Mouse (Mus musculus) forebrain, embryonic 14.5 days (tissue): ENCODE measurements around the gene Tmem132c. TPM values are rescaled to one million over a fixed set of nuclear protein-coding genes. Genes with fewer than 3 reads are reported as not detected.

ENCODE experiments used
- ATAC-seq: fragments of 200-750 bp; cut with Nextera tagmentation; 2 replicates; pipeline ENCODE4 v1.8.0; 2017; ENCODE audit warnings: mild to moderate bottlenecking, moderate library complexity
- DNase-seq: peaks from one replicate; pipeline ENCODE4 v3.0.0-alpha.2; 2015; ENCODE audit warnings: low spot score
- H3K27ac ChIP-seq: fragments of 300-500 bp; sonication (generic); 2 replicates; pipeline ENCODE4 v1.5.1; 2014; ENCODE audit warnings: low read depth, mild to moderate bottlenecking, control low read depth, low read length, moderate library complexity
- H3K27me3 ChIP-seq: fragments of 300-500 bp; sonication (generic); replicated peaks from 2 replicates; pipeline ENCODE4 v1.6.1; 2014; ENCODE audit warnings: low read length, control low read depth, mixed read lengths; ENCODE audit not compliant: control insufficient read depth, insufficient read depth
- H3K36me3 ChIP-seq: fragments of 300-500 bp; sonication (generic); 2 replicates; pipeline ENCODE4 v1.6.1; 2014; ENCODE audit warnings: low read length, control low read depth; ENCODE audit not compliant: control insufficient read depth, insufficient read depth
- H3K4me1 ChIP-seq: fragments of 300-500 bp; sonication (generic); 2 replicates; pipeline ENCODE4 v1.6.1; 2014; ENCODE audit warnings: antibody characterized with exemption, low read length, control low read depth; ENCODE audit not compliant: control insufficient read depth, insufficient read depth
- H3K4me2 ChIP-seq: fragments of 300-500 bp; sonication (generic); 2 replicates; pipeline ENCODE4 v1.6.1; 2014; ENCODE audit warnings: mild to moderate bottlenecking, control low read depth, low read length
- H3K4me3 ChIP-seq: fragments of 300-500 bp; sonication (generic); 2 replicates; pipeline ENCODE4 v1.5.1; 2014; ENCODE audit warnings: low read depth, low read length, control low read depth
- H3K9ac ChIP-seq: fragments of 300-500 bp; sonication (generic); 2 replicates; pipeline ENCODE4 v1.6.1; 2014; ENCODE audit warnings: mild to moderate bottlenecking, low read length, control low read depth, moderate library complexity
- H3K9me3 ChIP-seq: fragments of 300-500 bp; sonication (generic); replicated peaks from 2 replicates; pipeline ENCODE4 v1.6.1; 2016; ENCODE audit warnings: low read length, control low read depth, mixed read lengths; ENCODE audit not compliant: control insufficient read depth
- WGBS: fragments of 180-500 bp; shearing (Covaris S2); extraction: QIAGEN DNeasy Blood & Tissue Kit; methylation state at CpG from one replicate; pipeline ENCODE4 v1.1.7; 2014; 5-methylcytosine and 5-hydroxymethylcytosine counted together
- polyA plus RNA-seq: library from polyadenylated mRNA; unstranded; fragments of >200 nt; fragmentation: Nextera tagmentation; extraction: Ambion mirVana; gene quantifications from 2 replicates; pipeline ENCODE4 v1.2.1, GENCODE M21; 2014

The Tmem132c gene
- polyA plus RNA-seq, 1 experiment from 2014 or later: 6.5 TPM

GRCm38 (mm10) chr5:127291581-127291980 is 50.0 kb downstream of the Tmem132c start:
- ATAC-seq (no peak), DNase-seq (no peak)
- Histone ChIP-seq H3K9ac (no peak overlapping the region), H3K4me2 (no peak overlapping the region), H3K36me3 (no peaks in the 10 kb centered on the region), H3K4me3 (no peak overlapping the region), H3K27me3 (no peaks in the 10 kb centered on the region), H3K4me1 (peaks cover 3% of the 10 kb centered on the region), H3K9me3 (no peaks in the 10 kb centered on the region), H3K27ac (no peak overlapping the region)
- WGBS: 88% methylated on average over 7 of the region's 7 CpGs

- DNase-seq: no peak
- H3K27ac ChIP-seq: no peak overlapping the region
- H3K4me3 ChIP-seq: no peak overlapping the region
- H3K9ac ChIP-seq: no peak overlapping the region
- H3K27me3 ChIP-seq: no peaks in the 10 kb centered on the region
- H3K4me1 ChIP-seq: no peaks in the 10 kb centered on the region
- 85% methylated on average over 3 of the region's 3 CpGs for WGBS
- no peak overlapping the region for H3K4me2 ChIP-seq
- H3K9me3 ChIP-seq: no peaks in the 10 kb centered on the region
- H3K36me3 ChIP-seq: no peaks in the 10 kb centered on the region
- ATAC-seq: no peak
Measured at GRCm38 (mm10) chr5:127293698-127294097, 52.1 kb downstream of the Tmem132c start.

GRCm38 (mm10) chr5:127297461-127297860 is 55.9 kb downstream of the Tmem132c start:
- H3K4me2 ChIP-seq: no peak overlapping the region
- no peaks in the 10 kb centered on the region for H3K27me3 ChIP-seq
- ATAC-seq: no peak
- H3K36me3 ChIP-seq: no peaks in the 10 kb centered on the region
- no peaks in the 10 kb centered on the region for H3K9me3 ChIP-seq
- 39% methylated on average over 5 of the region's 5 CpGs for WGBS
- H3K4me3 ChIP-seq: no peak overlapping the region
- no peak overlapping the region for H3K27ac ChIP-seq
- DNase-seq: no peak
- no peak overlapping the region for H3K9ac ChIP-seq
- peaks cover 9% of the 10 kb centered on the region for H3K4me1 ChIP-seq

- Histone ChIP-seq H3K4me1 (peaks cover 9% of the 10 kb centered on the region), H3K27ac (no peak overlapping the region), H3K9ac (no peak overlapping the region), H3K9me3 (no peaks in the 10 kb centered on the region), H3K4me2 (no peak overlapping the region), H3K4me3 (no peak overlapping the region), H3K36me3 (no peaks in the 10 kb centered on the region), H3K27me3 (no peaks in the 10 kb centered on the region)
- WGBS: 43% methylated on average over 2 of the region's 2 CpGs
- DNase-seq (no peak), ATAC-seq (no peak)
Measured at GRCm38 (mm10) chr5:127298060-127298459, 56.5 kb downstream of the Tmem132c start.

- 32% methylated on average over 1 of the region's 1 CpGs for WGBS
- Histone ChIP-seq H3K27me3 (no peaks in the 10 kb centered on the region), H3K9me3 (no peaks in the 10 kb centered on the region; the same call in 1 of the 2 replicates), H3K4me2 (no peak overlapping the region), H3K9ac (no peak overlapping the region), H3K4me3 (no peak overlapping the region), H3K4me1 (peaks cover 9% of the 10 kb centered on the region), H3K27ac (no peak overlapping the region), H3K36me3 (no peaks in the 10 kb centered on the region)
- ATAC-seq (no peak), DNase-seq (no peak)
Measured at GRCm38 (mm10) chr5:127299010-127299409, 57.4 kb downstream of the Tmem132c start.

GRCm38 (mm10) chr5:127300597-127301254 is 59.1 kb downstream of the Tmem132c start:
- H3K9ac ChIP-seq: no peak overlapping the region
- H3K4me3 ChIP-seq: no peak overlapping the region
- H3K9me3 ChIP-seq: no peaks in the 10 kb centered on the region; the same call in 1 of the 2 replicates
- H3K27me3 ChIP-seq: no peaks in the 10 kb centered on the region
- H3K4me2 ChIP-seq: no peak overlapping the region
- ATAC-seq (peak; percentile 79), DNase-seq (peak; percentile 81)
- 28% methylated on average over 8 of the region's 8 CpGs for WGBS
- no peaks in the 10 kb centered on the region for H3K36me3 ChIP-seq
- H3K4me1 ChIP-seq: peaks cover 9% of the 10 kb centered on the region
- H3K27ac ChIP-seq: peak overlapping the region; percentile 3; the same call in 1 of the 2 replicates

GRCm38 (mm10) chr5:127305312-127305711 is 63.7 kb downstream of the Tmem132c start:
- 67% methylated on average over 5 of the region's 5 CpGs for WGBS
- Histone ChIP-seq H3K4me1 (peaks cover 8% of the 10 kb centered on the region), H3K4me3 (no peak overlapping the region), H3K9me3 (no peaks in the 10 kb centered on the region; the same call in 1 of the 2 replicates), H3K27ac (no peak overlapping the region), H3K9ac (no peak overlapping the region), H3K36me3 (no peaks in the 10 kb centered on the region), H3K4me2 (no peak overlapping the region), H3K27me3 (no peaks in the 10 kb centered on the region)
- DNase-seq (no peak), ATAC-seq (no peak)

GRCm38 (mm10) chr5:127305719-127306118 is 64.1 kb downstream of the Tmem132c start:
- WGBS: 43% methylated on average over 5 of the region's 5 CpGs
- DNase-seq (no peak), ATAC-seq (no peak)
- no peaks in the 10 kb centered on the region for H3K36me3 ChIP-seq
- peaks cover 4% of the 10 kb centered on the region for H3K4me1 ChIP-seq
- no peaks in the 10 kb centered on the region for H3K27me3 ChIP-seq
- no peak overlapping the region for H3K9ac ChIP-seq
- no peak overlapping the region for H3K27ac ChIP-seq
- H3K4me3 ChIP-seq: no peak overlapping the region
- H3K9me3 ChIP-seq: no peaks in the 10 kb centered on the region; the same call in 1 of the 2 replicates
- H3K4me2 ChIP-seq: no peak overlapping the region

- 29% methylated on average over 1 of the region's 1 CpGs for WGBS
- H3K27me3 ChIP-seq: no peaks in the 10 kb centered on the region
- no peak for ATAC-seq
Measured at GRCm38 (mm10) chr5:127306726-127307125, 65.1 kb downstream of the Tmem132c start.

More at GRCm38 (mm10) chr5:127306726-127307125, 65.1 kb downstream of the Tmem132c start:
- DNase-seq: no peak
- H3K27ac ChIP-seq: no peak overlapping the region
- H3K4me3 ChIP-seq: no peak overlapping the region
- H3K36me3 ChIP-seq: no peaks in the 10 kb centered on the region
- H3K9ac ChIP-seq: no peak overlapping the region
- H3K4me2 ChIP-seq: no peak overlapping the region
- H3K9me3 ChIP-seq: no peaks in the 10 kb centered on the region; the same call in 1 of the 2 replicates
- H3K4me1 ChIP-seq: no peaks in the 10 kb centered on the region
